Mouse (Mus musculus): Measurements from ENCODE around the gene Atpaf1. TPM values are rescaled to one million over a fixed set of nuclear protein-coding genes. Genes with fewer than 3 reads are reported as not detected.

Gene Atpaf1
- polyA plus RNA-seq (2021; fragmentation: Nextera tagmentation) = 45.2 and 49.5 TPM in 2 replicates
- long read RNA-seq, experiment 1, transcript Atpaf1-203 (9 exons, 2,330 nt) = major isoform, 90 of 97 reads
- long read RNA-seq, experiment 1, partial matches to known transcripts = 1 of 97 reads
- long read RNA-seq, experiment 1, other reads (novel, unspliced or antisense) = 6 of 97 reads
- long read RNA-seq, experiment 2, transcript Atpaf1-203 (9 exons, 2,330 nt) = major isoform, 339 of 367 reads
- long read RNA-seq, experiment 2, partial matches to known transcripts = 3 of 367 reads
- long read RNA-seq, experiment 2, other reads (novel, unspliced or antisense) = 25 of 367 reads

DNA sequence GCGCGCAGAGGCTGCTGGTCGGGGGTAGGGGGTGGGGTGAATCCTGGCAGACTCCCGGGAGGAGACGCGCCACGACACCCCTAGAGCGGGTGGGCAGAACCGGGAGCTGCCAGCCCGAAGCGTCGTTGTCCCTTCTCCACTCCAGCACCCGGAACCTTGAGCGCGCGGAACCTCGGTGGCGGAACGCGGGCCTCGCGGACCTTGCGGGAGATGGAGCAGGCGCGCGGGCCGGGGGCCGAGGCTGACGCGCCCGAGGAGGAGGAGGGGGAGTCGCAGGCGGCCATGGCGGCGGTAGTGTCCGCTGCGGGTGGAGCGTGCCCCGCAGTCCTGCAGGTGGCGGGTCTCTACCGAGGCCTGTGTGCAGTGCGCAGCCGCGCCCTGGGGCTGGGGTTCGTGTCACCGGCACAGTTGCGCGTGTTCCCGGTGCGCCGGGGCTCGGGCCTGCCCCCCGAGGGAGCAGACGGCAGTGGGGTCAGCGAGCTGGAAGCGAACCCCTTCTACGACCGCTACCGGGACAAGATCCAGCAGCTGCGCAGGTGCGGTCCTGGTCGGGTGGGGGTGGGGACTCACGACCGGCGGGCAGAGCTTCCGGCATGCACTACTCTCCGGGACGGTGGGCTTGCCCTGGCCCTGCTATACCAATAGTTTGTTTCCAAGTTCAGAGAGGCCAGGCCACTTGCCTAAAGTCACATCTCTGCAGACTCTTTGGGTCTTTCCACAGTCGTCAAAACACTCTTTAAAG is at the start of gene Atpaf1:
Gene Atpaf1 (plus strand): TSS at position 44 of the 742 bp plus-strand sequence.

DNA sequence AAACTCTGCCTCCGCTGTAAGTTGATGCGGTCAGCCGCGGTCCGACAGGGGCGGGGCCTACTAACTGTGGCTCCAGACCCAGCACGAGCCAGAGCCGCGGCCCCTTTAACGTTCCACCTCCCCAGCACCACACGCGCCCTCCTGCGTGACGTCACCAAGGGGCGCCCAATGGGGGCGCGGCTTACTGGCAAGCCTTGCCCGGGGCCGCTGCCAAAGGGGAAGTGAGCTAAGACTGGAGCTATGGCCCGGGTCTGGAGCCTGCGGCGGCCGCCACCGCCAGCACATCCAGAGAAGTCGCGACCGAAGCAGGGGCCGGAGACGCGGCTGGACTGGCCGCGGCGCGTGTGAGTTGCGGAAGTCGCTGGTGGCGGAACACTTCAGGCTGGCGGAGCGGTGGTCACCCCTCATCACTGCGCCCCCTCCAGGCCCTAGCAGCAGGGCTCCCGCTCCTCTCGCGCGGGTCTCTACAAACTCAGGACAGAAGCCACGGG is 47.0 kb upstream of the Atpaf1 start, which contains the start of gene Efcab14:
Gene Efcab14 (plus strand): TSS at position 194 of the 491 bp plus-strand sequence.

DNA sequence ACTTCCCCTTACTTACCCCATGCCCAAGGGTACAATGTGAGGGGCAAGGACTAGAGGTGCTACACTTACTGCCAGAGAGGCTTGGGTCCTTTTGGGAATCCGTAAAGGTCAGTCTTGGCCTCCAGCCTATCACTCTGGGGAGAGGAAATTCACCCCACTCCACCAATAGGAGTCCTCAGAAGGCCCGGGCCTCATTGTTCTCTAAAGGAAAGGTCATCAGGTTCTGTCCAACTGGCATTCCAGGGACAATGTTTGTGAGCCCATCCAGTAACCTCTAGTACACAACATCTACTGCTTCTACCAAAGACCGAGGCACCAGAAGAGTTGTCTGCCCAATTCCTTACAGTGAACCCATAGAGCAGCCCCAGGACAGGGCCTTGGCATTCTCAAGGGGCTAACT is 3.7 kb upstream of the Atpaf1 start, which contains the start of gene Tex38:
Gene Tex38 (minus strand): TSS at position 101 of the 400 bp plus-strand sequence.

DNA sequence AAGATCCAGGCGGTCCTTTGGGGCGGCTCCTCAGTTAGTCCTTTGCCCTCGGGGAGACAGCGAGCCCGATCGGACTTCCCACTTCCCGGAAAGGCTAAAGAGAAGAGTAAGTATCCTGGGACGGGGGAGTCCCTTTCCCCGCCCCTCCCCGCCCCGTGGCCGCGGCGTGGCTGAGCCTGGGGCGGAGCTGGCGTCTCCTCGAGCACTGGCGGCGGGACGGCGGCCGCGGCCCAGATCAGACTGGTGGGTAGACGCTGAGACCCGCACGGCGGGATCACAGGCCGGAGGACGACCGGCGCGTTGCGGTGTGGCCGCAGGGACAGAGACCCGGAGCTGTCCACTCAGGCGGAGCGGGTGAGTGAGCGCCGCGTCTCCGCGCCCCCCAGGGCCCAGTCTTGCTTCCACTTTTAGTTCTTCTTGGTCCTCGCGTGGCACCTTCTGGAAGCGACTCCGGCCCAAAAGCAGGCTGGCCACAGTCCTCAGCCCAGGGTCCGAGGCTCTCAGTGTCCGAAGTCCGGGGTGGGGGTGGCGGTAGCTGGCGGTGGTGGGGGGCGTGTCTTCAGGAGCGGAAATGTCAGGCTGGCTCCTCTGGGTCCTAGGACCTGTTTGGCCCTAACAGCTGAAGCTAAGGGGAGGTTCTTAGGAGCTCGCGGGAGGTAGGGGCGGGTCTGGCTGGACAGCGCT is 43.4 kb downstream of the Atpaf1 start, which contains the start of gene Mob3c:
Gene Mob3c (plus strand): TSS at position 205 of the 684 bp plus-strand sequence.

DNA sequence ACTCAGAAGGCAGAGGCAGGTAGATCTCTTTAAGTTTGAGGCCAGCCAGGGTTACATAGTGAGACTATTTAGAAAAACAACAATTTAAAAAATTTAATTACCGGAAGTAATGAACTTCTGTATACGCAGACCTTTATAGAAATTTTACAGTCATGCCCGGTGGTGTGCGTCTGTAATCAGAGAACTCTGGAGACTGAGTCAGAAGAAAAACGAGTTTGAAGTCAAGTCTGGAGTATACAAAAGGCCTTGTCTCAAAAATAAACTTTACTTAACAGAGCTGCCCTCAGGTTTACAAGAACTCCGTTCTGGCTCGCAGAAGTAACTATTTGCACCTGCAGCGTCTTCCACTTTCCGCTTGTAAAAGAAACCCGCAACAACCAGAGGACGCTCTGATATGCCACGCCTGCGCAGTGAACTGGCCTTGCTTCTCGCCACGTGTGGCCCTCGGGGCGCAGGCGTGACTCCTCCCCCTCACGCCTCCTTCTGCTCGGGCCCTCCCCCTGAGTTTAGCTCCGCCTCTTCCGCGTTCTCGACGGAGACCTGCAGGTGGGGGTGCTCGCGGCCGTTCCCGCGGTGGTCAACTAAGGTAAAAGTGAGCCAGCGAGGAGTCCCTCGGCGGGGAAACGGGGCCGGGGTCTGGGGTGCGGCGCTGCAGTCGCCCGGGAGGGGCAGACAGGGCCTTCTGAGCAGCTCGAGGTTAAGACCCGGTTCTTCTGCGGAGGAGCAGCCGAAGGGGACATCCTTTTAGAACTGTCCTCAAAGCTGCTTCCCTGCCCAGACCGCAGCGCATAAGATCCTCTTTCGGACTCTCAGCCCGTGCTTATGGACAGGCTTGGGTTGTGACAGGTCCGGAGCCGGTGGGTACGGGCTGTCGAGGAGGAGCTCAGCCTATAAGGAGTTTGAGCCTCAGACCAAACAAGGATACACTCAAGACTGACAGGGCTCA is 54.4 kb downstream of the Atpaf1 start, which contains the start of gene Mknk1:
Gene Mknk1 (plus strand): TSS at position 503 of the 946 bp plus-strand sequence.

Other genes with a start within 250 kb of the Atpaf1 start
- not detected in 2 replicates for gene Cyp4a31, start 221.2 kb upstream of the Atpaf1 start, polyA plus RNA-seq (2021; fragmentation: Nextera tagmentation)
- not detected in 2 replicates for gene Cyp4a32, start 183.8 kb upstream of the Atpaf1 start, polyA plus RNA-seq (2021; fragmentation: Nextera tagmentation)
- gene Cyp4b1, start 137.1 kb upstream of the Atpaf1 start, polyA plus RNA-seq (2021; fragmentation: Nextera tagmentation) = 0.33 and 0.57 TPM in 2 replicates
- gene Efcab14, start 47.1 kb upstream of the Atpaf1 start, polyA plus RNA-seq (2021; fragmentation: Nextera tagmentation) = 20.8 and 26.9 TPM in 2 replicates
- gene Tex38, start 3.8 kb upstream of the Atpaf1 start, polyA plus RNA-seq (2021; fragmentation: Nextera tagmentation) = not detected in 2 replicates
- 6.1 and 8.0 TPM in 2 replicates for gene Mob3c, start 43.3 kb downstream of the Atpaf1 start, polyA plus RNA-seq (2021; fragmentation: Nextera tagmentation)
- 20.1 and 21.1 TPM in 2 replicates for gene Mknk1, start 54.4 kb downstream of the Atpaf1 start, polyA plus RNA-seq (2021; fragmentation: Nextera tagmentation)
- gene Kncn, start 99.6 kb downstream of the Atpaf1 start, polyA plus RNA-seq (2021; fragmentation: Nextera tagmentation) = 0.13 and 0.15 TPM in 2 replicates
- gene 6430628N08Rik, start 105.9 kb downstream of the Atpaf1 start, polyA plus RNA-seq (2021; fragmentation: Nextera tagmentation) = 0.50 and 0.63 TPM in 2 replicates
- gene Dmbx1, start 155.1 kb downstream of the Atpaf1 start, polyA plus RNA-seq (2021; fragmentation: Nextera tagmentation) = 0.04 TPM in 1 of 2 replicates, not detected in the other
- gene Faah, start 233.1 kb downstream of the Atpaf1 start, polyA plus RNA-seq (2021; fragmentation: Nextera tagmentation) = 120 and 129 TPM in 2 replicates

Data from layer of hippocampus, adult 6 months (tissue).